Mouse (Mus musculus): ENCODE data around the gene Zdhhc17. TPM values are rescaled to one million over a fixed set of nuclear protein-coding genes. Genes with fewer than 3 reads are reported as not detected.

Zdhhc17 gene
- total RNA-seq, 1 experiment from 2014 or later = 34.1 TPM

- peak; percentile 47; the same call in 1 of the 2 replicates for ATAC-seq (replicated peaks; ENCODE audit: low read depth, poor library complexity, severe bottlenecking)
Observed at GRCm38 (mm10) chr10:110962172-110962571, 47.8 kb downstream of the Zdhhc17 start.

- no peak for ATAC-seq (replicated peaks; ENCODE audit: low read depth, poor library complexity, severe bottlenecking)
Observed at GRCm38 (mm10) chr10:110960841-110961240, 49.1 kb downstream of the Zdhhc17 start.

- ATAC-seq (replicated peaks; ENCODE audit: low read depth, poor library complexity, severe bottlenecking) = no peak
Observed at GRCm38 (mm10) chr10:110959781-110960180, 50.2 kb downstream of the Zdhhc17 start.

- ATAC-seq (replicated peaks; ENCODE audit: low read depth, poor library complexity, severe bottlenecking) = no peak
Observed at GRCm38 (mm10) chr10:110958879-110959278, 51.1 kb downstream of the Zdhhc17 start.

- ATAC-seq (replicated peaks; ENCODE audit: low read depth, poor library complexity, severe bottlenecking) = no peak
Observed at GRCm38 (mm10) chr10:110952937-110953451, 56.9 kb downstream of the Zdhhc17 start.

- ATAC-seq (replicated peaks; ENCODE audit: low read depth, poor library complexity, severe bottlenecking) = no peak
Observed at GRCm38 (mm10) chr10:110952271-110952670, 57.7 kb downstream of the Zdhhc17 start.

GRCm38 (mm10) chr10:110951748-110952147 is 58.2 kb downstream of the Zdhhc17 start:
- ATAC-seq (replicated peaks; ENCODE audit: low read depth, poor library complexity, severe bottlenecking) = no peak

- ATAC-seq (replicated peaks; ENCODE audit: low read depth, poor library complexity, severe bottlenecking) = no peak
Observed at GRCm38 (mm10) chr10:110951112-110951511, 58.8 kb downstream of the Zdhhc17 start.

GRCm38 (mm10) chr10:110947574-110947973 is 62.4 kb downstream of the Zdhhc17 start:
- no peak for ATAC-seq (replicated peaks; ENCODE audit: low read depth, poor library complexity, severe bottlenecking)

GRCm38 (mm10) chr10:110945966-110946365 is 64.0 kb downstream of the Zdhhc17 start:
- ATAC-seq (replicated peaks; ENCODE audit: low read depth, poor library complexity, severe bottlenecking) = no peak

GRCm38 (mm10) chr10:110944175-110944574 is 65.8 kb downstream of the Zdhhc17 start:
- no peak for ATAC-seq (replicated peaks; ENCODE audit: low read depth, poor library complexity, severe bottlenecking)

- ATAC-seq (replicated peaks; ENCODE audit: low read depth, poor library complexity, severe bottlenecking) = no peak
Observed at GRCm38 (mm10) chr10:110942806-110943205, 67.1 kb downstream of the Zdhhc17 start.

GRCm38 (mm10) chr10:110941968-110942367 is 68.0 kb downstream of the Zdhhc17 start:
- no peak for ATAC-seq (replicated peaks; ENCODE audit: low read depth, poor library complexity, severe bottlenecking)

- no peak for ATAC-seq (replicated peaks; ENCODE audit: low read depth, poor library complexity, severe bottlenecking)
Observed at GRCm38 (mm10) chr10:110940740-110941398, 69.1 kb downstream of the Zdhhc17 start.

- no peak for ATAC-seq (replicated peaks; ENCODE audit: low read depth, poor library complexity, severe bottlenecking)
Observed at GRCm38 (mm10) chr10:110939717-110940116, 70.2 kb downstream of the Zdhhc17 start.

- no peak for ATAC-seq (replicated peaks; ENCODE audit: low read depth, poor library complexity, severe bottlenecking)
Observed at GRCm38 (mm10) chr10:110938841-110939549, 70.9 kb downstream of the Zdhhc17 start.

- no peak for ATAC-seq (replicated peaks; ENCODE audit: low read depth, poor library complexity, severe bottlenecking)
Observed at GRCm38 (mm10) chr10:110938361-110938760, 71.6 kb downstream of the Zdhhc17 start.

GRCm38 (mm10) chr10:110935669-110936068 is 74.3 kb downstream of the Zdhhc17 start:
- peak; percentile 45 for ATAC-seq (replicated peaks; ENCODE audit: low read depth, poor library complexity, severe bottlenecking)

- ATAC-seq (replicated peaks; ENCODE audit: low read depth, poor library complexity, severe bottlenecking) = no peak
Observed at GRCm38 (mm10) chr10:110935081-110935480, 74.9 kb downstream of the Zdhhc17 start.

GRCm38 (mm10) chr10:110933584-110933983 is 76.4 kb downstream of the Zdhhc17 start:
- no peak for ATAC-seq (replicated peaks; ENCODE audit: low read depth, poor library complexity, severe bottlenecking)

GRCm38 (mm10) chr10:110931913-110932560 is 77.9 kb downstream of the Zdhhc17 start:
- peak; percentile 91 for ATAC-seq (replicated peaks; ENCODE audit: low read depth, poor library complexity, severe bottlenecking)

All from common myeloid progenitor, adult 5-6 weeks (primary cell).